Mouse (Mus musculus) adrenal gland, postnatal 36 days (tissue): ENCODE measurements at regions not wholly inside any gene's neighbourhood (a gene's known extent, or its start where the extent isn't known, plus 50 kb on each side); places are given as distances from the start of the nearest gene placed in this dataset.

Experiments used
- DNase-seq, 2 experiments: peaks; one replicate each; pipeline ENCODE4 v3.0.0; 2021; ENCODE audit warnings: mixed read lengths in 1 of 2

DNA sequence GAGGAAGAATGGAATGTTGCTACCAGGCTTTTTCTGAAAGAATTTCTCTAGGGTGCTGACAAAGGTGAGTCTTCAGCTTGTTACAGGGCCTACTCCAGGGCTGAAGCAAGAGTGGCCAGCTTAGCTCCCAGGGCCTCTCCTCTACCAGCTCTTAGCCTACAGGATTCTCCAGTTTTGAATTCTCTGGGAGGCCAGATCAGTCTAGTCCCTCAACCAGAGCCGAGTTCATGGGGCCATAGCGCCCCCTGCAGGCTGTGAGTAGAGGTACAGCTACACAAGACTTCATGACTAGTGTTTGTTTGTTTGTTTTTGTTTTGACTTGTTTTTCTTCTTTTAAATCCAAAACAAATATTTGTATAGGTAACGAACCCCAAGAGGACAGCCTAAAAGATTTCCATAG is 211.8 kb upstream of the Eef2kmt start:
- DNase-seq, result peak; percentile 52 to 71

GRCm38 (mm10) chr16:5466760-5467159 is 211.0 kb upstream of the Eef2kmt start:
- DNase-seq, result peak; percentile 0 to 19

- no peak for DNase-seq
Observed at GRCm38 (mm10) chr16:5455352-5455965, 199.7 kb upstream of the Eef2kmt start.

- DNase-seq, result no peak
Observed at GRCm38 (mm10) chr16:5454243-5454642, 198.5 kb upstream of the Eef2kmt start.

DNA sequence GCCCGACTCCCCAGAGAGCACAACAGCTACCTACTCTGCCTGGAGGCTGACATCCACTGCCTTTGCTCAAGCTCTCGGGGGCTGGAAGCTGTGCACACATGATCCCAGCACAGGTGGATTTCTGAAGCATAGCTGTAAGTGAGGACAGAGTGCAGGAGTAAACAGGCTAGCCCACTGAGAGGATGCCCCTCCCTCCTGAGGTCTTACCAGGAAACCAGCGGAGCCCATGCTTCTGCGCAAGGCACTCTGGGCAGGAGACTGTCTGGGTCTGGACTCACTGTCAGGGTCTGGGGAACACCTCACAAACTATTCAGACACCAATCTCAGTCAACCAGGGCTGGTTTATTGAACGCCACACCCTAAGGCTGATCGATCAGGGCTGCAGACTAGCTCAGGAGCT is 197.2 kb upstream of the Eef2kmt start:
- no peak for DNase-seq

DNA sequence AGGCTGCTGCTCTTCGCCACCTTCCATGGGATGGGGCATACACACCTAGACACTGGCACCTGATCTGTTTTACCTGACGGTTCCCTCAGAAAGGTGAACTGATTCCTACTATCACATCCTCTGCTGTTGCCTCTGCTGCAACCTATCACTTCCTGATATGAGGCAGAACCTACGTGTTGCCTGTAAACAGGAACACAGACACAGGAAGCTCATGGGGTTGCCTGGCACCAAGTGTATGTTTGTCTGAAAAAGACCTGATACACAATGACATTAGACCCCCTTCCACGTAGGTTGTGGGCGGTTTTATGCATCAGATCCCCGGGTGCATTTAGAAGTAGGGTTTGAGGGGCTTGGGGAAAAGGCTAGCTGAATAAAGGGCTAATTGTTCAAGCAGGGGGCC is 190.0 kb upstream of the Eef2kmt start:
- DNase-seq, result no peak

GRCm38 (mm10) chr16:5444785-5445184 is 189.0 kb upstream of the Eef2kmt start:
- no peak for DNase-seq

GRCm38 (mm10) chr16:5439717-5440116 is 183.9 kb upstream of the Eef2kmt start:
- DNase-seq, result no peak

DNA sequence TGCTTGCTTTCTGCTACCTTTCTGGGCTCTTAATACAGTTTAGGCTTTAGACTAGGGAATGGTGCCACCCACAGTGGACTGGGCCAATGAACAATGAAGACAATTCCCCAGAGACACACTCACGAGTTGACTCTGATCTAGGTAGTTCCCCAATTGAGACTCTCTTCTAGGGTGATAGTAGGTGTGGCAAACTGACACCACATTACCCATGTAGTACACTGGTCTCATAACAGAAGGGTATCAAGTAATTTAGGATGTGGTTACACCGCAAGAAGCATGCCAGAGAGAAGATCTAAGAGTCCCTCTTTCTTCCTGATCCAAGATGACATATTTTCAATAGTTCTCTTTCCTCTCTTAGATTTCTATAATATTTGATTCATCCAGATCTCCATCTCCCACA is 182.6 kb upstream of the Eef2kmt start:
- no peak for DNase-seq

- no peak for DNase-seq
Observed at GRCm38 (mm10) chr16:5431689-5432088, 175.9 kb upstream of the Eef2kmt start.

DNA sequence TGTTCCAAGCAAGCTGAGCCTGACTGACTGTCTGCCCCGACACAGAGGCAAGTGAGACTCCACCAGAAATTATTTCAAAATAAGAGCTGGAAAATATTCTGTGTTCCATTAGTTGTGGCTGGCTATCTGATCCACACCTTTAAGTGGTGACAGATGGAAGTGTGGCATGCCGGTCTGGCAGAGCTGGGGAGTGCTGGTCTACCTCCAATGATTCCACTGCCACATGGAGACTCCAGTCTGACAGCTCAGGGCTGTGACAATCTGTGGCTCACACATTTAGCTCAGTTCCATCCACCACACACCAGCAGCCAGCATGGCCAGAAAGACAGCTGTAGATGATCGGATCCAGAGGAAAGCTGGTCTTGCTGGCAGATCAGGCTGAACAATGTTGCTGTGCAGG is 175.3 kb upstream of the Eef2kmt start:
- no peak for DNase-seq

GRCm38 (mm10) chr16:5429466-5429865 is 173.7 kb upstream of the Eef2kmt start:
- DNase-seq, result no peak

DNA sequence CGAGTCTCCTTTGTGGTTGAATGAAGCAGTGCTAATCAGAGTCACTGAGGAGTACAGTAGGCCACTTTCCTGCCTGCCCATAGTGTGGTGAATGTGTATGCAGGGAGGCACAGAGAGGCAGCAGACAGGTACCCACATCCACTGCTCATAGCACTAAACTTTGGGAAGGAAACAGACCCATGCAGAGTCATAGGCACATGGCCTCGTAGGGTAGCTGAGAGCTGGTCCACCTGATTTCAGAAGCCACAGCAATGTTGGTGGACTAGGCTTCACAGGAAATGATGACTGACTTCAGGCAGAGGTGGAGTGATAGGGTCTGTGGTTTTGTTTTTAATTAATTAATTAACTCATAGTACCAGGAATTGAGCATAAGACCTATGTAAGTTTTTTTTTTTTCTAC is 170.1 kb upstream of the Eef2kmt start:
- DNase-seq, result no peak

GRCm38 (mm10) chr16:5422041-5422440 is 166.3 kb upstream of the Eef2kmt start:
- peak; percentile 44 to 52 for DNase-seq

DNA sequence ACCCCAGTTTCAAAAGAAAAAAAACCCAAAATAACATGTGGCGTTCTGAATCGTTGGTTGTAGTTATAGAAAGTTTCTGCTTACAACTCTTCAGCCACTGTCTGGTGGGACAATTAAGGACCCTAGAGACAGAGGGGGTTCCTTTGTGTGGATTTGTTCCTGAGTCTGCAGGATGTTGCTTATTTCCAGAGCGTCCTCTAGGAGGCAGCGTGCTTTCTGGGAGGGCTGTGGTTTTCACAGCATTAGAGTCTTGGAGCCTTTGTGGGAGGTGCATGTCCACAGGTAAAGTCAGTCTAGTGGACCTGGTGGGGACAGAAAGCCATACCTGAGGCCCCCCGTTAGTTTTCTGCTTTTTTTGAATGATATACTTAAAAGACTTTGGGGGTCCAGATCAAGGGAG is 165.8 kb upstream of the Eef2kmt start:
- DNase-seq, result no peak

DNA sequence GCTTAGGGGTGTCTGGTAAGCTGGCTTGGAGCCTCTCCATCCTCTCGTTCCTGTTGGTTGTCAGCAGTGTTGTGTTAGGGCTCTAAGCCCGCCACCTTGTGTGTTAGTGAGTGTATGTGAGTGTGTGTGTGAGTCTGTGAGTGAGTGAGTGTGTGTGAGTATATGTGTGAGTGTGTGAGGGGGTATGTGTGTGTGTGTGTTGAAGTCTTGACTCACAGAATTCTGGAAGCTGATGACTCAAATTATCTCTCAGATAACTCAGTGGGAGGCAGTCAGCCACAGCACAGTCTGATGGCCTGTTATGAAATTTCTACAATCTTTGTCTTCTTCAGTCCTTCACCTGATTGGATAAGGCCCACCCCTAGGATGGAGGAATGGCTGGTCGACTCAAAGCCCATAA is 163.7 kb upstream of the Eef2kmt start:
- no peak for DNase-seq

- DNase-seq, result peak; percentile 22 to 62
Observed at GRCm38 (mm10) chr16:5418462-5419197, 162.8 kb upstream of the Eef2kmt start.

DNA sequence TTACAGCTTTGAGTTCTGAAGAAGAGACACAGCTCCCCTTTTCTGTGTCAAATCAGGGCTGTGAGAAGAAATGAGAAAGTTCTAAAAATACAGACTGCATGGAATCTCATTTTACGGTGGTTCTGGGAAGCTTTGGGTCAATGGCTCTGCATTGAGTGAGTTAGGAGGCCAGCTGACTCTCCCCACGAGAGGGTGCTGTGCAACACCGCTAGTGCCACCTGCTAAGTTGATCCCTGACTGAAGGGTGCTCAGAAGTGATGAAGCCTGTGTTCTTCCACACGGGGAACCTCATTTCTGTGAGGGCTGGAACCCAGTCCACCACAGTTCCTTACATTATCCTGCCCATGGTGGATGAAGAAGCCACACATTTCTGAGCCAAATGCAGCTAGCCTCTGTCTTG is 159.5 kb upstream of the Eef2kmt start:
- no peak for DNase-seq

GRCm38 (mm10) chr16:5411819-5412385 is 156.1 kb upstream of the Eef2kmt start:
- no peak for DNase-seq

DNA sequence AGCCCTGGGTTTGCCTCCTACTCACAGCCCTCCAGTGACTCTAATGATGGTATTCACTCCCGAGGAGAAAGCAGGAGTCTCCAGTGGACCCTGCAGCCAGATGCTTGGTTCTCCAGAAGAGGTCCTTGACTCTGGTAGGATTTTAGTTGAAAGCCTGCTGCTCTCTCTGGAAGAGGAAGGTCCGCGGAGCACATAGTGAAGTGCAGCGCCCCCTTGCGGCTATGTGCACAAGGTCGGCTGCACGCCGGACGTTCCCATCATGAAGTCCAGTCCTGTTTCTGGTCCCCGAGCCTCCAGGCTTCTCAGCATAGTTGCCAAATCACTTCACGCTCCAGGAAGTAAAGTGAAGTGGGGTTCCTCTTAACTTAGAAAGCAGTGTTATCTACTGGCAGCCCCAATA is 150.9 kb upstream of the Eef2kmt start:
- DNase-seq, result peak; percentile 79 to 88

DNA sequence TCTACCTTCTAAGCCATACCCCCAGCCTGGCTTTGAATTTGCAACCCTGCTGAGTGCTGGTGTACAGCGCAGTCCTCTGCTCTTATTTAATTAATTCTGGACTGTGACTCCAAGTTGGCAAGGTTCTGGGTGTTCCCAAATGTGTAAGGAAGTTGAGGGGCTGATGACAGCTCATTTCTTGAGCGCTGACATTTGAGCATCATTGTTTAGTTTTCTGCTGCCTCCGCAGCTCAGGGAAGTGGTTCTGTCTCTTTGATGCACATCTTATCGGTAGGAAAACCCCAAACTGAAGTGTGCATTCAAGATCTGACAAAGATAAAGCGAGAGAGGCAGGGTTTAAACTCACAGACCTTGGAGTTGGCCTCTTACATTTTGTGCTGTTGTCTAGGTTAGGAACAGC is 137.6 kb upstream of the Eef2kmt start:
- no peak for DNase-seq

DNA sequence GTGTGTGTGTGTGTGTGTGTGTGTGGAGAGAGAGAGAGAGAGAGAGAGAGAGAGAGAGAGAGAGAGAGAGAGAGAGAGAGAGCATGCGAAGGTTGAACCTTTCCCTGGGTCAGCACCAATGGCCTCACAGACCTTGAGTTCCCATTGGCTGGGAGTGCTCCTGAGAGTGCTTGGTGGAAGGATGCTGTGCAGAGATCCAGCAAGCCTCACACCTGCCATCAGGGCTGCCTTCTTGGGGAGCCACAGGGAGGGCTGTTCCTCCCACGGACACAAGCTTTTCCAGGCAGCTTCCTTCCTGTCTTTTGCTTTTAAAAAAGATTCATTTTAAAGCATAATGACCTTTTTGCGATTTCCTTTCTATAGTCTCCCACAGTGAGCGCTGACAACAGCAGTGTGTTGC is 127.1 kb upstream of the Eef2kmt start:
- no peak for DNase-seq

DNA sequence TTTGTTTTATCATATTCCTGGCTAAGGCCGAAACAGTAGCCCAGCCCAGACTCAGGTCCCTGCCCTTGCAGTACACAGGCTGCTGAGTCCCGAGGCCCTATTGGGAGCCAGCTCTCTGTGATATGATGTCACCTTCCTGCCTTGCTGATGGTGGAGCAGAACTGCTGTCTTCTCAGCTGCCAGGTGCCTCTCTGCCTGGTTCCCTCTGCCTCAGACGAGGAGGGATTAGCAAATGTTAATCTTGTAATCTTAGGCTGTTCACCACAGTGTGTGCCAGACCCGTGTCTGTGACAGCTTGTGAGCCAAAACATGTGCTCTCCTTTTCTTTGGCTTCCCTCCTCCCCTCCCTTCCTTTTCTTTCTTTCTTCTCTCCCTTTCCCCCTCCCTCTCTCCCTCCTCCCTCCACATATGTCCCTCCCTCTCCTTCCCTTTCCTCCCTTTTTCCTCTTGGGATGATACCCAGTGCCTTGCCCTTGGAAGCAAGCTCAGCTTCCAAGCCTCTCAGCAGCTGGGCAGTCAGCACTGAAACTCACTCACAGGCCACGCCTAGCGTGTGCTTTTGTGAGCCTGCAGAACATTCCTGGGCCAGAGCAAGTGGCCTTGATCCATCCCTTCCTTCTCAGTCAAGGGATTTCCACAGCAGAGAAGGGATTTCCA is 126.6 kb upstream of the Eef2kmt start:
- peak in 1 of 2 experiments; percentile 17 for DNase-seq
